ENCODE assay signal across 8 mouse cellular contexts in the genomic region with DNA sequence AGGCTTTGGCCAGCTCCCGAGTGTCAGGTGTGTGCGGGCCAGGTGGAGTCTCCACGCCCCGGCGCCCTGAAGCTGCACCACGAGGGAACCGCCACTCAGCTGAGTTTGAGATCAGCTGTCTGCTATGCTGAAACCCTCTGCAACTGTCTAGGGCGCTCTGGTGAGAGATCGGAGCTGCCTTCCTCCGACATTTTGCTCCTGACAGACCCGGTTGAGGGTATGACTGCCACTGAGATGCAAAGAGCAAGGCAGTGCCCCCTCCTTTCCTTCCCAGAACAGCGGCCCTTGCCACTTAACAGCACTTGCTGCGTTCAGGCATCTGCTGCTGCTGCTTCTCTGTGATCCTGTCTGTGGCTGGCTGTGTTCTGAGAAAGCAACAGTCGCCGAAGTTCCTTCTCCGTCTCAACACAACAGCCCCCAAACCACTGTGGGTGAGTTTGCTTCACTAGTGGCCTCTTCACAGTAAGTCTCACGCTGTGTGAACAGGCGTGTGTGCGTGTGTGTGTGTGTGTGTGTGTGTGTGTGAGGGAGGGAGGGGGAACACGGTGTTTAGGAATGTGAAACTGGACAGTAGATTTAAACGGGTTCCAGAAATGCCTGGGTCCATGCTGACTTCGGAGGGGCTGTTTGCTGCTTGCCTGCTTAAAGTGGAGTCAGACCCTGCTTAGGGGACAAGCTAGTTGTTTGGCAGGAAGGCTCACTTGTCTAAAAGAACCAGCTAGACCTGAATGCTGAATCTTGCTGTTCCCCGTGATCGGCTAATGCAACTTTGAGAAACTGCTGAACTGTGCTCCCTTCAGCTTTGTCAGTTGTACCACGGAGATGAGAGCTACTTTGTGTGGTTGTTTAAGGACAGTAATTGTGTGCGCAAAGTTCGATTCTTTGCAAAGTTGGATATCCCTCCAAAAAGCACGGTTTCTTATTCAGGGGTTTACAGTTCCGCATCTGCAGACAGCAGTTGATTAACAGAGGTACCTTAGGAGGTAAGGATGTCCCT.
A peak's percentile ranks its signal among the peaks of the same experiment; 100 is the strongest.
DNase-seq lines count a peak whose midpoint lies in the region; ATAC-seq and TF ChIP-seq lines count a peak whose summit lies in the region.

No protein-coding gene starts in this region.

- no peak for ATAC-seq in liver, embryonic 11.5 days (replicated peaks; ENCODE audit: low FRiP score)
- ATAC-seq in hindbrain, embryonic 16.5 days: peak; percentile 83
- no peak for ATAC-seq in liver, embryonic 13.5 days (ENCODE audit: low read depth)

- 26% methylated on average over 29 of the region's 29 CpGs for whole genome bisulfite sequencing in liver, embryonic 11.5 days
- 18% methylated on average over 29 of the region's 29 CpGs for WGBS in hindbrain, embryonic 16.5 days
- WGBS in liver, embryonic 13.5 days (ENCODE audit: insufficient replicate concordance): 26% methylated on average over 29 of the region's 29 CpGs
- 44% methylated on average over 29 of the region's 29 CpGs for WGBS in olfactory bulb, adult 2 months

- H3K4me2 ChIP-seq in liver, embryonic 11.5 days: peak overlapping the region; percentile 61
- H3K4me2 ChIP-seq in hindbrain, embryonic 16.5 days (ENCODE audit: low read length): peak overlapping the region; percentile 62
- H3K4me2 ChIP-seq in liver, embryonic 13.5 days: peak overlapping the region; percentile 48

- H3K4me3 ChIP-seq in liver, embryonic 11.5 days (ENCODE audit: low read depth, low read length): peak overlapping the region; percentile 36
- peak overlapping the region; percentile 35 for H3K4me3 ChIP-seq in hindbrain, embryonic 16.5 days (ENCODE audit: low read length)
- H3K4me3 ChIP-seq in liver, embryonic 13.5 days (replicated peaks): peak overlapping the region; percentile 32
- peak overlapping the region; percentile 13 for H3K4me3 ChIP-seq in olfactory bulb, adult 2 months (ENCODE audit: insufficient read depth, low read depth, low read length)

- no peak for TF ChIP-seq POLR2A in olfactory bulb, adult 2 months (IDR thresholded peaks at IDR 0.05; ENCODE audit: insufficient read depth, low read depth, low read length)

- 0 out of 2 replicates have a peak overlapping the region, but pooled peaks have one; percentile 14 for H3K9ac ChIP-seq in liver, embryonic 11.5 days (ENCODE audit: low read depth, low read length)
- peak overlapping the region; percentile 50; the same call in 1 of the 2 replicates for H3K9ac ChIP-seq in hindbrain, embryonic 16.5 days (ENCODE audit: low read depth, low read length)
- H3K9ac ChIP-seq in liver, embryonic 13.5 days: no peak overlapping the region

- H3K27ac ChIP-seq in liver, embryonic 11.5 days (ENCODE audit: low read depth, low read length): no peak overlapping the region
- no peak overlapping the region for H3K27ac ChIP-seq in hindbrain, embryonic 16.5 days (ENCODE audit: low read depth, low read length)
- H3K27ac ChIP-seq in liver, embryonic 13.5 days: no peak overlapping the region
- no peak overlapping the region for H3K27ac ChIP-seq in olfactory bulb, adult 2 months (ENCODE audit: insufficient read depth, low read depth, low read length)

- no peaks in the 10 kb centered on the region for H3K36me3 ChIP-seq in liver, embryonic 11.5 days (ENCODE audit: control insufficient read depth, insufficient read depth, low read length)
- H3K36me3 ChIP-seq in hindbrain, embryonic 16.5 days (ENCODE audit: control insufficient read depth, insufficient read depth, low read length): no peaks in the 10 kb centered on the region
- H3K36me3 ChIP-seq in liver, embryonic 13.5 days: no peaks in the 10 kb centered on the region

- no peak for TF ChIP-seq CTCF in olfactory bulb, adult 2 months (IDR thresholded peaks at IDR 0.05; ENCODE audit: insufficient read depth, low read depth, low read length)

- H3K9me3 ChIP-seq in liver, embryonic 11.5 days (ENCODE audit: control insufficient read depth, low read length): no peaks in the 10 kb centered on the region
- H3K9me3 ChIP-seq in hindbrain, embryonic 16.5 days (ENCODE audit: control insufficient read depth, low read length): no peaks in the 10 kb centered on the region
- H3K9me3 ChIP-seq in liver, embryonic 13.5 days (replicated peaks): no peaks in the 10 kb centered on the region

- peak; percentile 39 for DNase-seq in liver, embryonic 11.5 days (ENCODE audit: low spot score)
- no peak for DNase-seq in liver
- peak; percentile 41 for DNase-seq in cerebellum, adult 8-10 months
- peak; percentile 16 for DNase-seq in forelimb bud, embryonic 11.5 days (ENCODE audit: low read depth, low spot score)
- no peak for DNase-seq in liver, embryonic 13.5 days
- DNase-seq in layer of hippocampus, adult 11-12 months (ENCODE audit: low spot score): no peak

- H3K4me1 ChIP-seq in liver, embryonic 11.5 days (replicated peaks; ENCODE audit: control insufficient read depth, insufficient read depth, low read length): no peaks in the 10 kb centered on the region
- H3K4me1 ChIP-seq in hindbrain, embryonic 16.5 days (ENCODE audit: control insufficient read depth, insufficient read depth, low read depth, low read length): peaks cover 10% of the 10 kb centered on the region
- H3K4me1 ChIP-seq in liver, embryonic 13.5 days (replicated peaks): no peaks in the 10 kb centered on the region
- peaks cover 8% of the 10 kb centered on the region for H3K4me1 ChIP-seq in olfactory bulb, adult 2 months (ENCODE audit: control insufficient read depth, insufficient read depth, low read length)

- H3K27me3 ChIP-seq in liver, embryonic 11.5 days (replicated peaks; ENCODE audit: control insufficient read depth, insufficient read depth, low read length): peaks cover 19% of the 10 kb centered on the region
- H3K27me3 ChIP-seq in hindbrain, embryonic 16.5 days (replicated peaks; ENCODE audit: control insufficient read depth, insufficient read depth, low read length): no peaks in the 10 kb centered on the region
- peaks cover 20% of the 10 kb centered on the region for H3K27me3 ChIP-seq in liver, embryonic 13.5 days

Comparison
In these comparisons a context has a peak if more than half of its experiments do, and no peak if none do; other contexts are left out.
1. DNase-seq: peak in liver, embryonic 11.5 days (single experiment), cerebellum, adult 8-10 months (single experiment) and forelimb bud, embryonic 11.5 days (single experiment); none in liver (single experiment), liver, embryonic 13.5 days (single experiment) and layer of hippocampus, adult 11-12 months (single experiment).
2. Peak in every context shown above with its lines, with median percentiles within 50 percentile points of each other: H3K4me2 ChIP-seq and H3K4me3 ChIP-seq.